Mouse (Mus musculus) lung, embryonic 14.5 days (tissue): Measurements from ENCODE around the gene Csnk1d. TPM values are rescaled to one million over a fixed set of nuclear protein-coding genes. Genes with fewer than 3 reads are reported as not detected.

Experiments
- ATAC-seq: fragments of 200-750 bp; cut with Nextera tagmentation; 2 replicates; pipeline ENCODE4 v1.8.0; 2017; ENCODE audit warnings: mild to moderate bottlenecking, moderate TSS enrichment, moderate library complexity; ENCODE audit not compliant: insufficient read depth
- DNase-seq: peaks from one replicate; pipeline ENCODE4 v3.0.0-alpha.2; 2015
- H3K27ac ChIP-seq: fragments of 300-500 bp; sonication (generic); 2 replicates; pipeline ENCODE4 v1.5.1; 2014; ENCODE audit warnings: low read depth, mild to moderate bottlenecking, moderate library complexity
- H3K27me3 ChIP-seq: fragments of 300-500 bp; sonication (generic); 2 replicates; pipeline ENCODE4 v1.6.1; 2014; ENCODE audit warnings: low read length, control low read depth; ENCODE audit not compliant: insufficient read depth
- H3K36me3 ChIP-seq: fragments of 300-500 bp; sonication (generic); 2 replicates; pipeline ENCODE4 v1.6.1; 2014; ENCODE audit warnings: control low read depth; ENCODE audit not compliant: insufficient read depth
- H3K4me1 ChIP-seq: fragments of 300-500 bp; sonication (generic); 2 replicates; pipeline ENCODE4 v1.6.1; 2014; ENCODE audit warnings: antibody characterized with exemption, control low read depth; ENCODE audit not compliant: insufficient read depth
- H3K4me2 ChIP-seq: fragments of 300-500 bp; sonication (generic); 2 replicates; pipeline ENCODE4 v1.6.1; 2014; ENCODE audit warnings: mild to moderate bottlenecking
- H3K4me3 ChIP-seq: fragments of 300-500 bp; sonication (generic); 2 replicates; pipeline ENCODE4 v1.5.1; 2014; ENCODE audit warnings: low read depth, low read length
- H3K9ac ChIP-seq: fragments of 300-500 bp; sonication (generic); 2 replicates; pipeline ENCODE4 v1.6.1; 2014
- H3K9me3 ChIP-seq: fragments of 300-500 bp; sonication (generic); 2 replicates; pipeline ENCODE4 v1.6.1; 2016; ENCODE audit warnings: low read depth, low read length, control low read depth
- CTCF ChIP-seq: IDR thresholded peaks from 2 replicates; pipeline ENCODE4 v1.5.1; 2016; ENCODE audit warnings: antibody characterized with exemption, low read depth
- WGBS: fragments of 180-500 bp; shearing (Covaris S2); extraction: QIAGEN DNeasy Blood & Tissue Kit; methylation state at CpG from one replicate; pipeline ENCODE4 v1.1.7; 2014; 5-methylcytosine and 5-hydroxymethylcytosine counted together
- polyA plus RNA-seq: library from polyadenylated mRNA; unstranded; fragments of >200 nt; fragmentation: Nextera tagmentation; extraction: Ambion mirVana; gene quantifications from 2 replicates; pipeline ENCODE4 v1.2.1, GENCODE M21; 2014

Gene Csnk1d
- polyA plus RNA-seq, 1 experiment from 2014 or later, result 89.8 TPM

- H3K9ac ChIP-seq, result no peak overlapping the region
- 40% methylated on average over 3 of the region's 3 CpGs for WGBS
- no peaks in the 10 kb centered on the region for H3K9me3 ChIP-seq
- DNase-seq, result peak; percentile 86
- ATAC-seq, result peak; percentile 63
- no peaks in the 10 kb centered on the region for H3K4me1 ChIP-seq
- no peak overlapping the region for H3K4me2 ChIP-seq
- no peak overlapping the region for H3K27ac ChIP-seq
- H3K36me3 ChIP-seq, result no peaks in the 10 kb centered on the region
- TF ChIP-seq CTCF, result peak; percentile 92
- no peaks in the 10 kb centered on the region for H3K27me3 ChIP-seq
- H3K4me3 ChIP-seq, result no peak overlapping the region
Measured at GRCm38 (mm10) chr11:121017703-121018102, 26.6 kb upstream of the Csnk1d start.

- DNase-seq, result peak; percentile 72
- Histone ChIP-seq H3K9me3 (no peaks in the 10 kb centered on the region), H3K4me3 (no peak overlapping the region), H3K27me3 (no peaks in the 10 kb centered on the region), H3K9ac (no peak overlapping the region), H3K4me1 (no peaks in the 10 kb centered on the region), H3K36me3 (no peaks in the 10 kb centered on the region), H3K4me2 (peak overlapping the region; percentile 55; the same call in 1 of the 2 replicates), H3K27ac (peak overlapping the region; percentile 61)
- WGBS, result 31% methylated on average over 6 of the region's 6 CpGs
- TF ChIP-seq CTCF, result no peak
- peak; percentile 71; the same call in 1 of the 2 replicates for ATAC-seq
Measured at GRCm38 (mm10) chr11:121015472-121015871, 24.3 kb upstream of the Csnk1d start.

GRCm38 (mm10) chr11:121014896-121015300 lies 23.8 kb upstream of the Csnk1d start:
- Histone ChIP-seq H3K4me1 (no peaks in the 10 kb centered on the region), H3K9ac (0 out of 2 replicates have a peak overlapping the region, but pooled peaks have one; percentile 9), H3K27ac (no peak overlapping the region), H3K27me3 (no peaks in the 10 kb centered on the region), H3K9me3 (no peaks in the 10 kb centered on the region), H3K4me2 (peak overlapping the region; percentile 55), H3K4me3 (peak overlapping the region; percentile 24), H3K36me3 (no peaks in the 10 kb centered on the region)
- WGBS, result 24% methylated on average over 19 of the region's 19 CpGs
- ATAC-seq (peak; percentile 68), DNase-seq (peak; percentile 80)
- TF ChIP-seq CTCF, result peak; percentile 17; the same call in 1 of the 2 replicates

GRCm38 (mm10) chr11:121013656-121014055 lies 22.5 kb upstream of the Csnk1d start:
- Histone ChIP-seq H3K4me2 (no peak overlapping the region), H3K36me3 (no peaks in the 10 kb centered on the region), H3K4me3 (no peak overlapping the region), H3K27me3 (no peaks in the 10 kb centered on the region), H3K27ac (no peak overlapping the region), H3K9ac (no peak overlapping the region), H3K4me1 (no peaks in the 10 kb centered on the region), H3K9me3 (no peaks in the 10 kb centered on the region)
- DNase-seq (no peak), ATAC-seq (no peak)
- 79% methylated on average over 7 of the region's 7 CpGs for WGBS
- TF ChIP-seq CTCF, result no peak

GRCm38 (mm10) chr11:121010044-121010755 lies 19.1 kb upstream of the Csnk1d start:
- no peaks in the 10 kb centered on the region for H3K4me1 ChIP-seq
- H3K4me3 ChIP-seq, result no peak overlapping the region
- no peak overlapping the region for H3K4me2 ChIP-seq
- ATAC-seq (no peak), DNase-seq (no peak)
- H3K9me3 ChIP-seq, result no peaks in the 10 kb centered on the region
- H3K27ac ChIP-seq, result no peak overlapping the region
- WGBS, result 83% methylated on average over 3 of the region's 3 CpGs
- H3K36me3 ChIP-seq, result no peaks in the 10 kb centered on the region
- H3K27me3 ChIP-seq, result no peaks in the 10 kb centered on the region
- H3K9ac ChIP-seq, result no peak overlapping the region
- TF ChIP-seq CTCF, result no peak

GRCm38 (mm10) chr11:121006184-121006583 lies 15.1 kb upstream of the Csnk1d start:
- TF ChIP-seq CTCF, result no peak
- H3K27ac ChIP-seq, result no peak overlapping the region
- no peaks in the 10 kb centered on the region for H3K4me1 ChIP-seq
- DNase-seq, result no peak
- ATAC-seq, result no peak
- WGBS, result 50% methylated on average over 6 of the region's 6 CpGs
- H3K27me3 ChIP-seq, result no peaks in the 10 kb centered on the region
- no peak overlapping the region for H3K4me3 ChIP-seq
- H3K9ac ChIP-seq, result no peak overlapping the region
- no peaks in the 10 kb centered on the region for H3K9me3 ChIP-seq
- H3K36me3 ChIP-seq, result no peaks in the 10 kb centered on the region
- H3K4me2 ChIP-seq, result no peak overlapping the region

- Histone ChIP-seq H3K4me3 (no peak overlapping the region), H3K4me2 (no peak overlapping the region), H3K9ac (no peak overlapping the region), H3K36me3 (no peaks in the 10 kb centered on the region), H3K27me3 (no peaks in the 10 kb centered on the region), H3K27ac (no peak overlapping the region), H3K9me3 (no peaks in the 10 kb centered on the region), H3K4me1 (no peaks in the 10 kb centered on the region)
- TF ChIP-seq CTCF, result no peak
- 54% methylated on average over 5 of the region's 5 CpGs for WGBS
- DNase-seq, result no peak
- ATAC-seq, result no peak
Measured at GRCm38 (mm10) chr11:121004281-121004680, 13.2 kb upstream of the Csnk1d start.
